Mouse (Mus musculus) left cerebral cortex, postnatal 10 days (tissue): ENCODE measurements at regions not wholly inside any gene's neighbourhood (a gene's known extent, or its start where the extent isn't known, plus 50 kb on each side); places are given as distances from the start of the nearest gene placed in this dataset.

Experiments
- DNase-seq, 2 experiments: peaks; one replicate each; pipeline ENCODE4 v3.0.0; 2021 to 2022; ENCODE audit warnings: low spot score in 2 of 2, mixed read lengths in 1 of 2; ENCODE audit errors: extremely low spot score in 1 of 2
- intact Hi-C: fragments of 180-260 bp; cut with DNase I; formaldehyde crosslinking; loops from one replicate; pipeline ENCODE4 v1.15.1; 2025

- intact Hi-C loops, result loop anchor here (5.0 kb wide), 2 partner anchors 691 to 746 kb away; partner anchors contain the start of gene M6pr
- peak; percentile 43 to 59 for DNase-seq
Measured at GRCm38 (mm10) chr6:121560852-121561251, 74.3 kb upstream of the A2m start.

GRCm38 (mm10) chr6:121560393-121560793, 74.8 kb upstream of the A2m start:
- intact Hi-C loops, result loop anchor here (5.0 kb wide), 2 partner anchors 692 to 747 kb away; partner anchors contain the start of gene M6pr
- DNase-seq, result no peak

DNA sequence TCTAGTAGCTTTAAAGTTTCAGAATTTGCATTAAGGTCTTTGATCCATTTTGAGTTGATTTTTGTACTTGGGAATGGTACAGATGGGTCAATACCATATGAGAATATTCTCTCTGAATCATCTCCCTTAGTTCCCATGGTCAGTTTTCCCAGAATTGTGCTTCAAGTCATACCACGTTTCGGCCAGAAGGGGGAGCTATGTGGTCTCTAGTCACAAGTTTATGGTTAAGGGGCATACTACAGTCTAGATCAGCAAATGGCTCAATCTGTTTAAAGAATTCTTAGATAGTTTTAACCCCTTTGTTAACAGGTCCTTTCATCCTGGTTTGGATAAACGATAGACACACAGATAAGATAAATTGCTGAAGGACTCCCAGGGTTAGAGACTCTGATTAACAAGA, 78.7 kb upstream of the A2m start:
- intact Hi-C loops, result no loop called here
- DNase-seq, result no peak

- intact Hi-C loops, result no loop called here
- DNase-seq, result no peak
Measured at GRCm38 (mm10) chr6:121553501-121554132, 80.1 kb upstream of the Iqsec3 start.

DNA sequence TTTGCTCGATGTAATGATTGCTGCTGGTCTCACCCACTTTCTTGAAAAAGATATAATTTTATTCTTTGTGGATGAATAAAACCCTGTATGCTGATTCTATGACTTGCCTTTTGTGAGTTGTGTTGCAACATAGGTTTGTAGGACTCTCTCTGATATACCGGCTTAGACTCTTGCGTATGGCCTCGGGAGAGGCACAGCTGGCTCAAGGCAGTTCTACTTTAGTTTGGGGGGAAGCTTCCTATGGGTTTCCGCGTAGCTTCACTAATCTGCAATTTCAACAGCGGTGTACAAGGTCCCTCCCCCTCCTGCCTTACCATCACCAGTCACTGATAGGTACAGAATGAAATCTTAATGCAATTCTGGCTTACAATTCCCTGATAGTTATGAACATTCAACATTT, 60.0 kb upstream of the Iqsec3 start:
- intact Hi-C loops, result loop anchor here (5.0 to 10.0 kb wide), 3 partner anchors 196 to 349 kb away; partner anchors contain the start of gene Pex26
- DNase-seq, result no peak

DNA sequence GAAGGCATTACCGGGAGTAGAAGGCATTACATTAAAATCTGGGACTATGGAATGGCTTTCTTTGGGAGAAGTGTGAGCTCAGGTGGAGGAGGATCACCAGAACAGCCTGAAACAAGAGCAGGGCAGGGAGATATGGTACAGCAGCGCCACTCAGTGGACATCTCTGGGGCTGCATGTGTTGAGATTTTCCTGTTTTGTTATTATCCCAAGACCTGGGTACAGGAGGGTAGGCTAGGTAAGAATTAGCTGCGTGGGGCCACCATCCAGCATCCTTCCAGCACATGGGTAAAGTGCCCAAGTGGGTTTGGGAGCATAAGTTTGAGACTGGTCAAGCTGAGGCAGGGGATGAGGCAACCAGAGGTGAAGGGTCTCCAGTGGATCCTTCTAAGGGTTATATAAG, 59.4 kb upstream of the Iqsec3 start:
- intact Hi-C loops, result loop anchor here (5.0 to 10.0 kb wide), 3 partner anchors 196 to 348 kb away; partner anchors contain the start of gene Pex26
- DNase-seq, result peak; percentile 43 to 68

DNA sequence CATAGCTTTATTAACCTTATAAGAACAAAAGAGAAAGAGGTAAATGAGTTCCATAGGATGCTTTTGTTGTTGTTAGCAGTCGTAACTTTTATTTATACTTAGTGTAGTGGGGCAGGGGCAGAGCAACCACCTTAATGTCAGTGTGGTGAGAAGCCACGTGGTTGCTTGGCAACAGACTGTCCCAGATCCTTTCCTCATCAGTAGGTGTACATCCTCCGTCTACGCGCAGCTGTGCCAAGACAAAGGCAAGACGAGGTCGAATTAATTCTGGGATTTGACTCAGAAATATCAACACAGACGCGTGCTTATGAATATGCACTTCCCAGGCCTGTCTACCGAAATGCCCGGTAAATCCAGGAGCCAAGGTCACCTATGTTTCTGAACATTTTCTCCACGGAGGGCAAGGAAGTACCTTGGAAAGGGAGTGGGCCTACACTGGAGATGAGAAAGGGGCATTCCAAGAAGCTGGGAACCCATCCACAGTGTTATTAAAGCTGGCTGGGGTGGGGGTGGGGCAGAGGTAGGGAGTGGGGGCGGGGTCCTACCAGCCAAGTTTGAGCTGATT, 58.4 kb upstream of the Iqsec3 start:
- DNase-seq, result no peak

DNA sequence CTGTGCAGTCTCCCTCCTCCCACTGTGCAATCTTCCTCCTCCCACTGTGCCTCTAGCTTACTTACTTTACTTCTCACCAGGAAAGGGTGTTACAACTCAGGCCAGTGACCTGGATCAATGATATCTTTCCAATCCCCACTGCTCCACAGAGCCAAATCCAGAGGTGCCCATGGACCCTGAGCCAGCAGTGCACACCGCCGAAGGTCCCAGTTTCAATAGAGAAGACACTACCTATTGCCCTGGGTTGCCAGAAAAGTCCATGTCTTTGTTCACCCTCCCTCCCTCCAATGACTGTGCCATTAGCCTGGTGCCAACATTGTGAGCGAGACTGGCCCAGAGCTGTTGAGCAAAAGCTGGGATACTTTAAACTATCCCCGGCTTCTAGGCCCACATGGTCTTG, 53.8 kb upstream of the Iqsec3 start:
- no peak for DNase-seq
- intact Hi-C loops, result no loop called here

More for the DNA sequence above, 58.4 kb upstream of the Iqsec3 start:
- intact Hi-C loops, result loop anchor here (5.0 to 10.0 kb wide), 3 partner anchors 195 to 347 kb away; partner anchors contain the start of gene Pex26

GRCm38 (mm10) chr6:121526121-121526520, 52.6 kb upstream of the Iqsec3 start:
- no peak for DNase-seq
- intact Hi-C loops, result no loop called here

GRCm38 (mm10) chr6:121524613-121524970, 51.1 kb upstream of the Iqsec3 start:
- intact Hi-C loops, result no loop called here
- no peak for DNase-seq

DNA sequence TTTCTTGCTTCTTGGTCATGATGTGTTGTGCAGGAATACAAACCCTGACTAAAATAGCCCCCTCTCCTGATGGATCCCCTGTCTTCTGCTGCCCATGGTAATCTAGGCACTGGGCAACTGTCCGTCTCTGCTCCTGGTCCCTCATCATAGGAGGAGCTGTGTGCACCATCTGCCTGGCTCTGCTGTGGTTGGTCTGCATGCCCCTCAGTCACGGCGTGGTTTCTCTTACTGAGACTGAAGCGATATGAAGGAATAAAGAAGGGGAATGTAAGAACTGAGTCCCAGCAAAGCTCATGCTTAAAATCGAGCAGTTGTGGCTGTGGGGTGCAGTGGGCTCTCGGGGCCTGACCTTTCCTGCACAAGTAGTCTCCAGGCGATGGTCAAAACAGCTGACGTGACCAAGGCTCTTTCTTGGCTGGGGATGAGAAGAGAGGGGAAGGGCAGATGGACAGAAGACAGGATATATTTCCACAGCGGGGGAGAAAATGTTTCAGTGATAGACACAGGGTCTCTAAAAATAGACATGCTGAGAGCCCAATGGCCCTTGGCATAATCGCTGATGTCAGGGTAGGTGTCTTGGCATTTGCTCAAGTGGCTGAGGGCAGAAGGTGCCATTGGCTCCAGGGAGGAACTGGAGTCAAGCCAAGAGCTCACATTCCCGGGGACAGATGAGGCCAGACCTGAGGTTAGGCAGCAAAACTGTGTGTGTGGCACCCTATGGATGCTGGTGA, 50.6 kb upstream of the Iqsec3 start:
- intact Hi-C loops, result no loop called here

More for the DNA sequence above, 50.6 kb upstream of the Iqsec3 start:
- peak in 1 of 2 experiments; percentile 50 for DNase-seq
